Mouse (Mus musculus) heart, postnatal 36 days (tissue): ENCODE measurements around the gene Sspo. TPM values are rescaled to one million over a fixed set of nuclear protein-coding genes. Genes with fewer than 3 reads are reported as not detected.

Experiments
- DNase-seq, 2 experiments: peaks; one replicate each; pipeline ENCODE4 v3.0.0; 2021 to 2022
- intact Hi-C: fragments of 180-260 bp; cut with DNase I; formaldehyde crosslinking; loops from one replicate; pipeline ENCODE4 v1.15.1; 2025
- total RNA-seq, 2 experiments: library from RNA; stranded (reverse); gene quantifications; 2 replicates each; pipeline ENCODE4 v1.2.3; 2021

The Sspo gene
- total RNA-seq, 2 experiments from 2014 or later, result 0.41 to 0.53 TPM

DNA sequence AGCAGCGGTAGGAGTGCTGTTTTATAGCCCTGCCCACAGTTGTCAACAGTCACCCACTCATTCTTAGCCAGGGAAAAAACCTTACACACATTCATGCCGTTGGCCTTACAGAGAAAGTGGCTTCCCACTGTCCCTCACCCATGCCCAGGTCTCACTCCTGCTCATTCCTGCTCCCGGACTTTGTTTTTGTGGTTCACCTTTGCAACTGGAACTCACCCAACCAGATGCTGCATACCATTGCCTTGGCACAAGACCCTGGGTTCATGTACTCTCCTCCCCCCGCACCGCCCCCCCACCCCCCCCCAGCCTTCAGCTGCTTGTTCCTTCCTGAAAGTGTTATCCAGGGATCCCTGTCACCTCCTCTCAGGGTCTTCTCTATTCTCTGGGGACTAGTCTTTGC is 12.9 kb upstream of the Sspo start:
- no peak for DNase-seq
- intact Hi-C loops, result no loop called here

DNA sequence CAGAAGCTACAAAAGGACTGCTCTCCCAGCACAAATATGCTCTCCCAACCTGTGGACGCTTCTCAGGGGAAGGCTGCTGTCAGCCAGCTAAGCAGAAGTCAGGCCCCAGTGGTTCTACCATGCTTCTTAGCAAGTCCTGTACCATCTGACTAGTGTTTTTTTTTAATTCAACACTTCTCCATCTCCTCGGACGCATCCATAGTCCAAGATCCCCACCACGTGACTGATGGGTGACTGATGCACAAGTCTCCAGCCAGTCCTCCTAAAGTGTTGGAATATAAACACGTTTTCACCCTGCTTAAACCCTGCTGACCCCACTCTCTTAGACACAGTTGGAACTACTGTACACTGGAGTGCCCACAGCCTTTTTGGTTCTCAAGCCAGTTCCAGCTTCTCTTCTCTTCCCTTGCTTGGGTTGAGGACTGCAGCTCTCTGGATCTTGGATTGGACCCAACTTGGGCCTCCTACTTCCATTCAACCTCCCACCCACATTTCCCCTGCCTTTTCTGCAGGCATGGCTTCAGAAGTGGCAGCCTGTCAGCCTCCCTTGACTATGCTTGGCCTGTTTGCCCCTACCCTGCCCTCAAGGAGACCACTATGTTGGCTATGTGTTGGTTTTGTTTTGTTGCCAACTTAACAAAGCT is 12.2 kb upstream of the Sspo start:
- no peak for DNase-seq
- intact Hi-C loops, result no loop called here

DNA sequence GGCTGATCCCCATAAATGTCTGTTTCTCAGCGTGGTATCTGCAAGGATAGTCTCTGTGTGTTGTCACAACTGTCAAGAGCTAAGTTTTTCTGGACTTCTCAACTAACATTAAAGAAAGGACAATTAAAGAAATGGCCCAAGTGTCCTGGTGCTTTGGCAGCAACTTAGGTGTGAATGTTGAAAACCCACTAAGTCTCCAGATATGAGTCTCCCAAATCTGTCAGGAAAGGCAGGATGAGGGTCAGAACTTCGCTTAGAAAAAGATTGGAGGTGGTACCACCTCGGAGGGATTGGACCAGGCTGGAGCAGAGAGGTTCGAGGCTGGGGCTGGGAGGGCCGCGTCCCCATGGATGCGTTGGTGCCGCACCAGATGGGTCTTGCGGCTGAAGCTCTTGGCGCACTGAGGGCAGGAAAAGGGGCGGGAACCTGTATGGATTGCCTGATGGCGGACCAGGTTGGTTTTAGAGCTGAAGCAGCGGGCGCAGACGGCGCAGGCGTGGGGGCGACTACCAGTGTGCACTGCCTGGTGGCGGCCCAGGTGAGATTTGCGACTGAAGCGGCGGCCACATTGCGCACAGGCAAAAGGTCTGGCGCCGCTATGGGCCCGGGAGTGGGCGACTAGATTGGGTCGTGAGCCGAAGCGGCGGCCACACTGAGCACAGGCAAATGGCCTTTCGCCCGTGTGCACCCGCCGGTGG is 10.2 kb upstream of the Sspo start:
- intact Hi-C loops, result no loop called here
- no peak for DNase-seq

DNA sequence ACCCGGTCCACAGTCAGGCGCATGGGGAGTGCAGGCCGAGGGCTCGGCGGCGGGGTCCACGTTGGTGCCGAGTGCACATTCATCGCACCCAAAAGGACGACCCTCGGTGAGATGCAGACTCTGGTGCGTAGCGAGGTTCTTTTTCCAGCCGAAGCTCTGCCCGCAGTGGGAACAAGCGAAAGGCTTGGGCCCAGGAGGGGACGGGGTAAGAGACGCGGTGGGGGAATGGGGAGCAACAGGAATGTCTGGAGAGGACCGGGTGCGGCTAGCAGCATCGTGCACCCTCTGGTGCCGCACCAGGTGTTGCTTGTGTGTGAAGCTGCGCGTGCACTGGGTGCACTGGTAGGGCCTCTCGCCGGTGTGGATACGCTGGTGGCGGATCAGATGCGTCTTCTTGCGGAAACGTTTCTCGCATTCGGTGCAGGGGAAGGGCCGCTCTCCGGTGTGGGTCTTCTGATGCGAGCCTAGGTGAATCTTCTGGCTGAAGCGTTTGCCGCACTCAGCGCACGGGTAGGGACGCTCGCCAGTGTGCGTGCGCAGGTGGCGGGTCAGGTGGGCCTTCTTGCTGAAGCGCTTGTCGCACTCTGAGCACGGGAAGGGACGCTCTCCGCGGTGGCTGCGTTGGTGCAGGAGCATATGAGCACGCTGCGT is 9.4 kb upstream of the Sspo start:
- DNase-seq, result no peak
- intact Hi-C loops, result no loop called here

DNA sequence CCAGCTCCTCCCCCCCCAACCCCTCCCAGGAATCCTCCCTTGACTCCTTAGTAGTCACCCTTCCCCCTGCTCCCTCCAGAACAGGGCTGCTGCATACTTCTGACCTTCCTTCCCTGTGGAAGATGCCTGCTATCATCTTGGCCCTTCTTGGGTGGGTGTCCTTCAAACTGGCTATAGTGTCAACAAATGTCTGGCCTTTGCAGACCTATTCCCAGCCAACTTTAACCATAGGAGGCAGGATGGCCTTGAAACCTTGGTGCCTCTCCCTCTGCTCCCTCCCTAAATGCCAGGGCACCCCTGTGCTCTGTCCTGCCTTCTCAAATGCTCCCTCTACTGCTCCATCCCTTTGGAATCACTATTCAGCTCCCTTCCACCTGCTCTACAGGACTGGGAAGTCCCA is 8.4 kb upstream of the Sspo start:
- intact Hi-C loops, result no loop called here

DNA sequence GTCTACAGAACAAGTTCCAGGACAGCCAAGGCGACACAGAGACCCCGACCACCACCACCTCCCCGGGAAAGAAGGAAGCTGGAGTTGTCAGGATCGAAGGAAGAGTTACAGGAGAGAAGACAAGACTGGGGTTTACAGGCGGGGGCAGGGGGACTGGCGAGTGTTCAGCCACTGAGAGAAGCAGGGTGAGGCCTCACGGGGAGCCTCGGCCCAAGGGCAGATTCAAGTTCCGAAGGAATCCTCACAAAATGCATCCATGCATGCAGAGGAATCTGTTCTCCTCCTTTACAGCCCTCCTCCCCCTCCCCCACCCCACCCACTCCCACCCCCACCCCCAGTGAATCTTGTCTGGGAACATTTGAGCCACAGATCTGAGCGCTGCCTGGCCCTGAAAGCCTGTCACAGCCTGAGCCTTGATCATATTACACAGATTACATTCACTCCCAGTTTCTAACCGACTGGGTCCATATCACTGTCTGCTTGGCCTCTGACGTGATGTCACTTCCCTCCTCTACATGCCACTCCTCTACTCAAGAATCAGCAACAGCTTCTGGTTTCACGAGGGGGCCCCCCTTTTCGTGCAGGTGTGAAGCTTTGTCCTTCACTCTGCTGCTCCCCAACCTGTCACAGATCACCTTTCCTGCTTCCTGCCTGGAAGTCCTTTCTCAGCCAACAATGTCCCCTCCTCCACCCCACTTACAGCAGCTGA is 7.6 kb upstream of the Sspo start:
- DNase-seq, result no peak
- intact Hi-C loops, result no loop called here

More for the DNA sequence above, 8.4 kb upstream of the Sspo start:
- DNase-seq, result no peak

DNA sequence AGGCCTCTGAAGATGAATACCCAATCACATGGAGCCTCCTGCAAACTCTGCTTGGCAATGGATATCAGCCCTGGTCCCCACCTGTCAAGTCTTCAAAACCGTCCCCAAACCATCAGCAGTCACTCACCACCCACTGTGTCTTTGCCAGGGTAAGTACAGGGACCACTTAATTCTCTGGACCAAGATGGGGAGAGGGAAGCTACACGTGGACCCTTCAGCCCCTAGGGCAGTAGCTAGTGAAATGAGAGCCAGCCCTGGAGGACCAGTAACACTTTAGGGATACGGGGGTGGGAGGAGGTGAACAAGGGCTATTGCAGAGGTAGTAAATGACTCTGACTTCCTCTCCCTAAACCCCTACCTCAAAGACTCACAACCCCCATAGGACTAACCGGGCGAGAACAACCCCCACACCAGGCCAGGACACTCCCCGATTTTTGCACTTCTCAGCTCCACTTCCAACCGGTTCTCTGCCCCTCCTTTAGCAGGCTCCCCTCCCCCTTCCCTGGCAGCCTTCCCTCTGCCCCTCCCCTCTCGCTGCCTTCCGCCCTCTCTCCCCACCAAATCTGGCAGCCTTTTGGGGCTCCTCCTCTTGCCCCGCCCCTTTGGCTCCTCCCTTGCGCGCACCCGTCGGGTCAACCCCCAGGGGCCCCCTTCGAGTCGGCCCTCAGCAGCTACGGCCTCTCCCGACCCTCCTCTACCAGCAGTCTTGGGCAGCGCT is 4.3 kb upstream of the Sspo start:
- intact Hi-C loops, result loop anchor here (2.0 kb wide), 2 partner anchors 45 to 61 kb away; no protein-coding TSS in a partner anchor
- peak; percentile 95 to 96 for DNase-seq

DNA sequence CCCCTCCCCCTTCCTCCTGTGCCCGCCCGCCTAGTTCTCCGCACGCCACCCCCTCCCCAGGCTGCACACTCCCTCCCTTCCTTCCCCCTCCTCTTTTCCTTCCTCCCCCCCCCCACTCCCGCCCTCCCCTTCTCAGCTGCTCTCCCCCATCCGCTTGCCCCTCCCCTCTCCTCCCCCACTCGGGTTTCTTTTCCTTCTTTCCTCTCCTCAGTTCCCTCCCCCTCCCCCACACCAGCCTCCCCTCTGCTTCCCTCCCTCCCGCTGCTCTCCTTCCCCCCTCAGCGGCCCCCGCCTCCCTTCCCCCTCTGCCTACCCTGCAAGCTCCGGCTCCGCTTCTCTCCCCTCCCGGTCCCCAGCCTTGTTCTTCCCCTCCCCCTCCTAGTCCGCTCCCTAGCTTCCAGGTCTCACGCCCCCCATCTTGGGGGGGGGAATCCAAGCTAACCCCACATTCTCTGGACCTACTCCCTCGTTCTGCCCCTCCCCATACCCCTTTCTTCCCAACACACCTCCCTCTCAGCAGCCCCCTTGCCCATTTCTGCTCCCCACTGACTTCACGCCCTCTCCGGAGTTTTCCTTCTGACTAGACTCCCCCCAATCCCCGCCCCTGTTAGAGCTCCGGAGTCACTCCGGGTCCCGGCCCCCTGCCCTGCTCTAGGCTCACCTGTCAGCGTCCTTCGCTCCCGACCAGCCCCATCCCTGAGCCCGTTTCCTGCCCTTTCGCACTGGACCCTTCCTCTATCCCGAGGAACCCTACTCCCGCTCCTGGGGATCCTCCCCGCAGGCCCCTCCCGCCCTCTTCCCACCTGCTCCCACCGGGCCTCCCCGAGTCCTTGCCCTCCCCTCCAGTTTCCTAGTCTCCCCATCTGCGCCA is 3.5 kb upstream of the Sspo start:
- intact Hi-C loops, result loop anchor here (2.0 kb wide), 1 partner anchor 60 kb away; no protein-coding TSS in a partner anchor

DNA sequence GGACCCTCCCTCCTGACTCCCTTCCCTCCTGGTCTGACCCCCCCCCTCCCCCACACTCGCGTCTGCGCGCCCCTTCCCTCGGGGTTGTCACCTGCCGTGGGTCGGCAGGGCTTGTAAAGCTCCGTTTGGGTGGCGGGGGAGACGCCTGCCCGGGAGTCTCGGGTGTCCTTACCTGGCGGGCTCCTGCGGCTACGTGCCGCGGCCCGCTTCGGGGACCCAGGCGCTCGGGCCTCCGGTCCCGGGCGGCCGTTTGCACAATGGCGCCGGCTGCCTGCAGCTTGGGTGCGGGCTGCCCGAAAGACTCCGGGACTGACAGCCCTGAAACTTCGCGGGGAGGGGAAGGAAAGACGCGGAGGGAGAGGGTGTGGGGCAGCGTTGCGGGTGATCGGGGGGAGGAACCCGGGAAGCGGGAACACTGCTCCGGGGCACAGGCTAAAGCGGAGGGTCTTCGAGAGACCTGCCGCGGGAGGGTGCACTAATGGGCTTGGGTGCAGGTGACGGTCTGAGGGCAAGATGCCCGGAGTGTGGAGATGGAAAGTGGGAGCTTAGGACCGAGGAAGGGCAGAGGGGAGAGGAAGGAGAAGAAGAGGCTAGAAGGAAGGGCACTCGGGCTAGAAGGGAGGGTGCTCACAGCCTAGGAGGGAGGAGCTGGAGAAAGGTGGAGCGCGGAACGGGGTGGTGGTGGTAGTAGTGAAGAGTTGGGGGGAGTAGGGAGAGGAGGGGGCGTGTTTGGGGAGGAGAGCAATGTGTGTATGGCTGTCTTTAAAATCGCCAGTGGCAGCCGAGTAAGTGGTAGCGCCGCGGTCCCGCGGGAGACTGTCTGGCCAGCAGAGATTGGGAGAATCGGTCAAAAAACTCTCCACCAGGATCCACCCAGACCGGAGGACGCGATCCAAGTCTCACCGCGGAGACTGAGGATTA is 2.6 kb upstream of the Sspo start, which contains the start of gene Zfp467:
Gene Zfp467 (minus strand): TSS at position 645 of the 921 bp plus-strand sequence.
- intact Hi-C loops, result loop anchor here (2.0 kb wide), 1 partner anchor 59 kb away; no protein-coding TSS in a partner anchor
- DNase-seq, result peak; percentile 55 to 72

More for the DNA sequence above, 3.5 kb upstream of the Sspo start:
- peak; percentile 51 to 70 for DNase-seq

DNA sequence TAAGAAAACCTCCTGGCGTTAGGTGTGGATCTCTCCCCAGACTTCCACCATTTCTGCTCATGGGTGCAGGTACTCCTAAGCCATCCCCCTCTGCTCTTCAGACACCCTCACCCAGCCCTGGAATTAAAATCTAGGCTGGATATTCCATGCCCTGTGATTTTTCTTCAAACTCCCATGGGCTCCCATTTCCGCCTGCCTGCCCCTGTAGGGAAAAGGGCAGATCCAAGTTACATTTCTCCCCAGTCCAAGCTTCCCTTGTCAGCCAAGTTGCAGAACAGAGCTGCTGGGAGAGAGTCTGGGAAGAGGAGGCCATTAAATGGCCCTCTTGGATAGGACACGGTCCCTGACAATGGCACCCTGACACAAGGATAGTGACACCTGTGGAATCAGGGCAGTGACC is 1.8 kb upstream of the Sspo start:
- intact Hi-C loops, result no loop called here
- peak; percentile 17 to 37 for DNase-seq

DNA sequence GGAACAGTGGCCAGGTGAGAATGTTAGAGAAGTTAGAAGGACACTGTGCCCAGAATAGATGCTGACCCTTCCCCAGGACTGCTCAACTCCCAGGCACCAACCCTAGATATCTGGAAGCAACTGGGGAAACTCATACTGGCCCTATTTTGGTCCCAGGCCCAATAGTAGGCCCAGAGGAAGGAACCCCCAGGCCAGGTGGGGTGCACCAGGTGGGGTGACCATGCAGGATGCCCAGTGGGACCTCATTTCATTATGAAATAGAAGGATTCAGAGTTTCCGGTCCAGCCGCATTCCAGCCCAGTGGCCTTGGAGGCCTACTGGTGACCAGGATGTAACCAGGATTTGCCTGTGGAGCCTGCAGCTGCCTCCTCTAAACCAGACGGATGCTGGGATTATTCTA is 1.1 kb upstream of the Sspo start:
- intact Hi-C loops, result no loop called here

DNA sequence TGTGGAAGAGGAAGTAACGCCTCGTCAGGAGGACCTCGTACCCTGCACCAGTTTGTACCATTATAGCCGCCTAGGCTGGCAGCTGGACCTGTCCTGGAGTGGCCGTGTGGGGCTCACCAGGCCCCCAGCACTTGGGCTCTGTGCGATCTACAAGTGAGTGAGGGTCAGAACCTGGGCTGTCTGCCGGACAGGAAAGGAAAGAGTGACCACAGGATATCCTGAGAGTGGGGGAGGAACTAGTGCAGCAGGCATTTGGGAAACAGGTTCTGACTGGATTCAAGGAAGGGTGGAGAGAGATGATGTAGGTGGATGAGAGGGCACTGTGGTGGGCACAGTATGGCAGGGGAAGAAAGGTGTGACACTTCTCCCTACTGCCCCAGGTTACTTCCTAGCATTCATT is 498 bp downstream of the Sspo start:
- intact Hi-C loops, result no loop called here
- DNase-seq, result no peak

More for the DNA sequence above, 1.1 kb upstream of the Sspo start:
- DNase-seq, result no peak

DNA sequence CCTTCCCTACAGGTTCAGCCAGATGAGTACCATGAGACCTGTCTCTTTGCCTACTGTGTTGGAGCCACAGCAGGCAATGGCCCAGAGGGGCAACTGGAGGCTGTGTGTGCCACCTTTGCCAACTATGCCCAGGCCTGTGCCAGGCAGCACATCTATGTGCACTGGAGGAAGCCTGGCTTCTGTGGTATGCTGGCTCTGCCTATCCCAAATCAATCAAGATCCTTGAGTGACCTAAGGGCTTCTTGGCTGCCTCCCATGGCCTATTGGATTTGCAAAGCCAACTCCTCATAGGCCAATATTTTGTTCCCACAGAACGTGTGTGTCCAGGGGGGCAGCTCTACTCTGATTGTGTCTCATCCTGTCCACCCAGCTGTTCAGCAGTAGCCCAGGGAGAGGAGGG is 4.1 kb downstream of the Sspo start:
- intact Hi-C loops, result no loop called here

DNA sequence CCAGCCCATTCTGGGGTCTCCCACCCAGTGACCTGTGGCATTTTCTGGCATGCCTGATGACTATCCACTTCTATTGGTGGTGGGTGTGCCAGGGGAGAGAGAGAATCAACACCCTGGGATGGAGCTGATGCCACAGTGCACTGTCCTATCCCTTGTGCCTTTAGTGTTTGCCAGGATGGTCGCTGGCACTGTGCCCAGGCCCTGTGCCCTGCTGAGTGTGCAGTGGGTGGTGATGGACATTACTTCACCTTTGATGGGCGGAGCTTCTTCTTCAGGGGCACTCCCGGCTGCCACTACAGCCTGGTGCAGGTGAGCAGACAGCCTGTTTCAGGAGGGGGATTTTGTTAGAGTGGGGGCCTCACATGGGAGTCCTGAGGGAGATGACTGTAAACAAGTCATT is 4.7 kb downstream of the Sspo start:
- DNase-seq, result no peak
- intact Hi-C loops, result no loop called here

More for the DNA sequence above, 4.1 kb downstream of the Sspo start:
- DNase-seq, result no peak

DNA sequence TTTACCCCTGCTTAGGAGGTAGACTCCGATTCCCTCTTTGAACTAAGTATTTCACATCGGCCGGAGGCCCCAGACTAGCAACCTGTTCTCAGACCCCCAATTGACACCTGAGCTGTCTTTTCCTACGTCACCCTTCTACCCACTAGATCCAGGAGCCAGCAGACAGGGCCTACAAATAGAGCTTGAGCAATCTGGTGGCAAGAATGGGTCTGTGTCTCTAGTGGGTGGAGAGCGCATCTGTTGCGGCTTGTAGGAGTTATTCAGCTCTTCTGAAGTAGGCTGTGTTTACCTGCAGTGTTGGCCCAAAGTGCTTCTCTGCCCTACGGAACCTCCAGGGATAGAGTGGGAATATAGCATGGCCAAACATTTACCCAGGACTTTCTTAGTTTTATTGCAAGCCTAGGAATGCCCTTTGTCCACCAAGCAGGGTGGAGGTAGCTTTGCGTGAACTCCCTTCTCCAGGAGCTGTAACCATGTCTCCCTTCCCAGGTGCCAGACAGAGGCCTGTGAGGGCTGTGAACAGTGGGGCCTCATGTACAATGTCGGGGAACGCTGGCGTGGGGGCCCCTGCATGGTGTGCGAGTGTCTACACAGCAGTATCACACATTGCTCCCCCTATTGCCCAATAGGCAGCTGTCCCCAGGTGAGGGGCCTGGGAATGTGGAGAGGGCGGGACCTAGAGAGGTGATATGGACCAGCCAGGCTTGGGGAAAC is 17.1 kb downstream of the Sspo start:
- intact Hi-C loops, result no loop called here
- no peak for DNase-seq

DNA sequence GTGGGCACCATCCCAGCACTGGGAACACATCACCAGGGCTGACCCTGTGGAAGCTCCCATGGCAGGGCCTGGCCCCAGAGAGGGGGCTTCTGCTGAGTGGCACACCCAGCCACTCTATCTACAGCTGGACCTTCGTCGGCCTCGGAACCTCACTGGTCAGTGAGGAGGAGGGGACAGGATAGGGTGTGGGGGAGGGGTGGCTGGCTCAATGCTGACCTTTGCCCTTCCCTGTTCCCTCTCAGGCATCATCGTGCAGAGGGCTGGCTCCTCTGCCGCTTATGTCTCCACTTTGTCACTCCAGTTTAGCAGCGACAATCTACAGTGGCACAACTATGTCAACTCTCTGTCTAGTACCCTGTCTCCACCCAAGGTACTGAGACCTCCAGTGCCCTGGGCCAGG is 18.7 kb downstream of the Sspo start:
- intact Hi-C loops, result no loop called here
- no peak for DNase-seq

DNA sequence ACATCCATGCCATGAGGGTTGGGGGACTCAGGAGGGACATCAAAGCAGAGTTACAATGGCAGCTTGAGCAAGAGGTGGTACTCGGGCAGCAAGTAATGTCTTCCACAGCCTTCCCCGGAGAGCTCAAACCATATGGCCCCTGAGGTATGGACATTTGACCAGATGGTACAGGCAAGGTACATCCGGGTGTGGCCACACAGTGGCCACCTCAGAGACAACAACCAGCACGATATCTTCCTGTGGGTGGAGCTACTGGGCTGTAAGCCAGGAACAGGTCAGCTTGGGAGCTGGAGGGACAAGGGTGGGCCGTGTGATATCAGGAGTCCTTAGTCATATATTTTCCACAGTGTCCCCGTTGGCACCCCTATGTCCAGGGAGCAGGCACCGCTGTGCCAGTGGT is 19.5 kb downstream of the Sspo start:
- intact Hi-C loops, result no loop called here
- DNase-seq, result no peak

DNA sequence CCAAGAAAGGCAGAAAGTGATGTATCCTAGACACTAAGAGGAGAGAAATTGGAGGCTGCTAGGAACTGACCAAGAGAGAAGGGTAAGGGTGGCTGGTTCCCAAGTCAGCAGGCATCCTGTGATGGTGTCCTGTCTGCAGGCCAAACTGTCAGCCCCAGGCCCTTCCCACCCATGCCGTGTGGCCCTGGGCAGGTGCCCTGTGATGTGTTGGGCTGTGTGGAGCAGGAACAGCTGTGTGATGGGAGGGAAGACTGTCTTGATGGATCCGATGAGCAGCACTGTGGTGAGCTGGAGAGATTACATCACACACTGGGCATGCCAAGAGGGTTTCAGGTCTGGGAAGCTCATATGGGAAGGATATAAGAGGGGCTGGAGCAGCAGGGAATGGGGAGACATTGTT is 22.7 kb downstream of the Sspo start:
- no peak for DNase-seq
- intact Hi-C loops, result no loop called here
